Mouse (Mus musculus) forebrain, embryonic 12.5 days (tissue): ENCODE results near the gene Per2. TPM values are rescaled to one million over a fixed set of nuclear protein-coding genes. Genes with fewer than 3 reads are reported as not detected.

Source experiments
- ATAC-seq: fragments of 200-750 bp; cut with Nextera tagmentation; 2 replicates; pipeline ENCODE4 v1.8.0; 2017; ENCODE audit warnings: moderate TSS enrichment; ENCODE audit not compliant: low FRiP score
- H3K27ac ChIP-seq: fragments of 300-500 bp; sonication (generic); 2 replicates; pipeline ENCODE4 v1.5.1; 2016; ENCODE audit warnings: mild to moderate bottlenecking
- H3K27me3 ChIP-seq: fragments of 300-500 bp; sonication (generic); 2 replicates; pipeline ENCODE4 v1.6.1; 2016; ENCODE audit warnings: mild to moderate bottlenecking
- H3K36me3 ChIP-seq: fragments of 300-500 bp; sonication (generic); replicated peaks from 2 replicates; pipeline ENCODE4 v1.6.1; 2016; ENCODE audit warnings: mild to moderate bottlenecking
- H3K4me1 ChIP-seq: fragments of 300-500 bp; sonication (generic); 2 replicates; pipeline ENCODE4 v1.6.1; 2016
- H3K4me2 ChIP-seq: fragments of 300-500 bp; sonication (generic); 2 replicates; pipeline ENCODE4 v1.6.1; 2016; ENCODE audit warnings: mild to moderate bottlenecking, moderate library complexity
- H3K4me3 ChIP-seq: fragments of 300-500 bp; sonication (generic); replicated peaks from 2 replicates; pipeline ENCODE4 v1.5.1; 2016; ENCODE audit warnings: mild to moderate bottlenecking
- H3K9ac ChIP-seq: fragments of 300-500 bp; sonication (generic); 2 replicates; pipeline ENCODE4 v1.6.1; 2016; ENCODE audit warnings: mild to moderate bottlenecking
- H3K9me3 ChIP-seq: fragments of 300-500 bp; sonication (generic); 2 replicates; pipeline ENCODE4 v1.6.1; 2016
- WGBS: fragments of 180-500 bp; shearing (Covaris S2); methylation state at CpG from one replicate; pipeline ENCODE4 v1.1.7; 2016; 5-methylcytosine and 5-hydroxymethylcytosine counted together
- polyA plus RNA-seq: library from polyadenylated mRNA; unstranded; fragments of >200 nt; fragmentation: Nextera tagmentation; extraction: Ambion mirVana; gene quantifications from 2 replicates; pipeline ENCODE4 v1.2.1, GENCODE M21; 2016

Per2 gene
- polyA plus RNA-seq, 1 experiment from 2014 or later = 3.7 TPM

GRCm38 (mm10) chr1:91366215-91367108 lies 92.7 kb downstream of the Per2 start, which contains the start of gene Erfe:
Gene Erfe, plus strand, starts transcription at chr1:91366430.
- Histone ChIP-seq H3K36me3 (peaks cover 18% of the 10 kb centered on the region), H3K27me3 (peaks cover 25% of the 10 kb centered on the region), H3K9me3 (no peaks in the 10 kb centered on the region), H3K4me3 (peak within 1 kb of the TSS; percentile 45), H3K4me1 (peaks cover 12% of the 10 kb centered on the region), H3K4me2 (peak within 1 kb of the TSS; percentile 88), H3K9ac (peak within 1 kb of the TSS; percentile 63), H3K27ac (no peak within 1 kb of the TSS)
- peak; percentile 45 for ATAC-seq
- 1% methylated on average over 63 of the region's 68 CpGs for WGBS

Other genes starting within 250 kb of the Per2 start
- 75.9 and 78.9 TPM in 2 replicates for gene Ube2f, start 209.0 kb downstream of the Per2 start, polyA plus RNA-seq
- gene Scly, start 161.0 kb downstream of the Per2 start, polyA plus RNA-seq = 11.1 and 12.0 TPM in 2 replicates
- 0.04 and 0.10 TPM in 2 replicates for gene Espnl, start 137.2 kb downstream of the Per2 start, polyA plus RNA-seq
- 0.08 and 0.10 TPM in 2 replicates for gene Klhl30, start 108.3 kb downstream of the Per2 start, polyA plus RNA-seq
- 0.90 and 0.95 TPM in 2 replicates for gene Erfe, start 92.9 kb downstream of the Per2 start, polyA plus RNA-seq
- 153 and 163 TPM in 2 replicates for gene Ilkap, start 60.5 kb downstream of the Per2 start, polyA plus RNA-seq
- gene Hes6, start 45.3 kb downstream of the Per2 start, polyA plus RNA-seq = 295 and 297 TPM in 2 replicates
- 12.1 and 13.9 TPM in 2 replicates for gene Traf3ip1, start 35.3 kb upstream of the Per2 start, polyA plus RNA-seq
- gene Asb1, start 81.2 kb upstream of the Per2 start, polyA plus RNA-seq = 17.0 and 17.1 TPM in 2 replicates